Mouse (Mus musculus) bone marrow macrophage, adult 2 months (primary cell): Measurements from ENCODE around the gene Ngly1.

Experiments
- CTCF ChIP-seq: IDR thresholded peaks from 2 replicates; pipeline ENCODE4 v1.5.1; 2012; ENCODE audit warnings: low read depth, mild to moderate bottlenecking, low read length, moderate library complexity
- POLR2A ChIP-seq: IDR thresholded peaks from 2 replicates; pipeline ENCODE4 v1.6.1; 2012; ENCODE audit warnings: mild to moderate bottlenecking, low read depth, low read length, borderline replicate concordance

DNA sequence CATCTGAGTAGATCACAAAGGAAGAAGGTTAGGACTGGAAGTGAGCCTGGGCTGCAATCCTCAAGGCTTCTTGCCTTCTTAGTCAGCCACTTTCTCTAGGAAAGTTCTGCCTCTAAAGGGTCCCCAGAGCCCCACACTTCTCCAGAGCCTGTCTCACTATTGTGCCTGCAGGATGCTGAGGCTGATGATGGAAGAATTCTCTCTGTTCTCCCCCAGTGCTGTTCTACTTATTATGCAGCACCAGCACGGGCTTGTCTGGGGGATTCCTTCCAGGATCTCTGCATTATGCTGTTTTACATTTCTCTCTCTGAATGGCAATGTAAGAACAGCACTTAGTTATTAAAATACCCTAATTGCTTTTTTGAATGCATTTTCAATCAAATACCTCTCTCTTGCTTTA, 15.6 kb upstream of the Ngly1 start:
- TF ChIP-seq CTCF: no peak
- no peak for TF ChIP-seq POLR2A
